Mouse (Mus musculus) hindbrain, postnatal 0 days (tissue): Measurements from ENCODE around the gene Heca. TPM values are rescaled to one million over a fixed set of nuclear protein-coding genes. Genes with fewer than 3 reads are reported as not detected.
A peak's percentile ranks its signal among the peaks of the same experiment; 100 is the strongest.

ENCODE experiments used
- ATAC-seq: fragments of 200-750 bp; cut with Nextera tagmentation; 2 replicates; pipeline ENCODE4 v1.8.0; 2017; ENCODE audit warnings: mild to moderate bottlenecking, moderate TSS enrichment, moderate library complexity
- DNase-seq: peaks from one replicate; pipeline ENCODE4 v3.0.0-alpha.2; 2015; ENCODE audit warnings: low spot score
- H3K27ac ChIP-seq: fragments of 300-500 bp; sonication (generic); 2 replicates; pipeline ENCODE4 v1.5.1; 2014; ENCODE audit warnings: mild to moderate bottlenecking
- H3K27me3 ChIP-seq: fragments of 300-500 bp; sonication (generic); 2 replicates; pipeline ENCODE4 v1.6.1; 2014; ENCODE audit warnings: low read length, mixed read lengths; ENCODE audit not compliant: insufficient read depth
- H3K36me3 ChIP-seq: fragments of 300-500 bp; sonication (generic); 2 replicates; pipeline ENCODE4 v1.6.1; 2014; ENCODE audit warnings: low read length, mixed read lengths; ENCODE audit not compliant: insufficient read depth
- H3K4me1 ChIP-seq: fragments of 300-500 bp; sonication (generic); 2 replicates; pipeline ENCODE4 v1.6.1; 2014; ENCODE audit warnings: antibody characterized with exemption, low read length, mixed read lengths; ENCODE audit not compliant: insufficient read depth
- H3K4me2 ChIP-seq: fragments of 300-500 bp; sonication (generic); 2 replicates; pipeline ENCODE4 v1.6.1; 2014; ENCODE audit warnings: low read depth, mild to moderate bottlenecking, low read length, moderate library complexity, mixed read lengths
- H3K4me3 ChIP-seq: fragments of 300-500 bp; sonication (generic); 2 replicates; pipeline ENCODE4 v1.5.1; 2014; ENCODE audit warnings: low read length
- H3K9ac ChIP-seq: fragments of 300-500 bp; sonication (generic); replicated peaks from 2 replicates; pipeline ENCODE4 v1.6.1; 2014; ENCODE audit warnings: mild to moderate bottlenecking, low read length, moderate library complexity, mixed read lengths
- H3K9me3 ChIP-seq: fragments of 300-500 bp; sonication (generic); 2 replicates; pipeline ENCODE4 v1.6.1; 2016; ENCODE audit warnings: low read length, mixed read lengths
- CTCF ChIP-seq: IDR thresholded peaks from 2 replicates; pipeline ENCODE4 v1.5.1; 2016; ENCODE audit warnings: antibody characterized with exemption, control low read depth, low read depth
- WGBS: fragments of 180-500 bp; shearing (Covaris S2); extraction: QIAGEN DNeasy Blood & Tissue Kit; methylation state at CpG from one replicate; pipeline ENCODE4 v1.1.7; 2014; 5-methylcytosine and 5-hydroxymethylcytosine counted together
- polyA plus RNA-seq: library from polyadenylated mRNA; unstranded; fragments of >200 nt; fragmentation: Nextera tagmentation; extraction: Ambion mirVana; gene quantifications from 2 replicates; pipeline ENCODE4 v1.2.1, GENCODE M21; 2015
- total RNA-seq: library from RNA; depleted of rRNA; stranded (reverse); fragments of >200 nt; gene quantifications from 2 replicates; pipeline ENCODE4 v1.2.3, GENCODE M21; 2014

Heca gene
- total and polyA plus RNA-seq, 2 experiments from 2014 or later, result 5.1 to 32.4 TPM

DNA sequence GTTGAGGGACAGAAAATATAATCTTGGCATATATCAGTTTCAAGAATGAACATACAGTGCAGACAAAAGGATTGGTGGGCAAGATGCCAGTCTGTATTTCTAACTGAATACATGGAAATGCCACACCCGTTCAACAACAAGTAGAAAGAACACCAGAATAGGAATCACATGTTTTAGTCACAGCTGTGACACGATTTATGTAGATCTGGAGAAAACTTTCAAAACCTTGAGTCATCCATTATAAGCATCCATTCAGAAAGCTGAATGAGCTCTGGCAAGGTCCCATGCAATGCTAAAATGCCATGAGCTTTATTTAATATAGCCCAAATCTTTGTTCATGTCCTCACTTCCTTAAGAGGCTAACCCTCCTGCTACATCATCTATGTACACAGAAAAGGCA, 44.4 kb downstream of the Heca start:
- Histone ChIP-seq H3K4me3 (no peak overlapping the region), H3K27me3 (no peaks in the 10 kb centered on the region), H3K4me2 (no peak overlapping the region), H3K27ac (no peak overlapping the region), H3K9me3 (no peaks in the 10 kb centered on the region), H3K4me1 (no peaks in the 10 kb centered on the region), H3K9ac (no peak overlapping the region), H3K36me3 (peaks cover 13% of the 10 kb centered on the region; the same call in 1 of the 2 replicates)
- TF ChIP-seq CTCF, result no peak
- 90% methylated on average over 2 of the region's 2 CpGs for WGBS
- ATAC-seq (no peak), DNase-seq (no peak)

DNA sequence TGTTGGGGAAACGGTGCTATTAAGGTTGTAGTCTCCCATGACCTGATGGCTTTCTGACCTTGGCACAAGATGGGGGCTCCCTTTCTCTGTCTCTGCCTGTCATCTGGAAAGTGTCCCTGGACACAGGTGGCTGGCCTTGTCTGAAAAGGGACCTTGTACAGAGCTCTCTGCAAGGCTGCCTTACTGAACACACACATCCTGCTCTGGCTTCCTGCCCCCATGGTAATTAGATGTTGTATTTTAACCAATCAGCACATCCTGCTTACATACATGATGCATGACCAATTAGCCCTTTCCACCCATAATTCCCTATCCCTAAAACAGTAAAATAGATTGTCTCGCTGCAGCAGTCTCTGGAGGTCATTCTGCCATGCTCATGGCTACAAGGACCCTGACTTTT, 67.1 kb downstream of the Heca start:
- DNase-seq (no peak), ATAC-seq (no peak)
- H3K36me3 ChIP-seq, result no peaks in the 10 kb centered on the region
- WGBS, result 79% methylated on average over 2 of the region's 2 CpGs
- TF ChIP-seq CTCF, result no peak
- H3K9ac ChIP-seq, result no peak overlapping the region
- no peak overlapping the region for H3K4me3 ChIP-seq
- no peak overlapping the region for H3K4me2 ChIP-seq
- no peak overlapping the region for H3K27ac ChIP-seq
- no peaks in the 10 kb centered on the region for H3K4me1 ChIP-seq
- H3K9me3 ChIP-seq, result no peaks in the 10 kb centered on the region
- no peaks in the 10 kb centered on the region for H3K27me3 ChIP-seq

DNA sequence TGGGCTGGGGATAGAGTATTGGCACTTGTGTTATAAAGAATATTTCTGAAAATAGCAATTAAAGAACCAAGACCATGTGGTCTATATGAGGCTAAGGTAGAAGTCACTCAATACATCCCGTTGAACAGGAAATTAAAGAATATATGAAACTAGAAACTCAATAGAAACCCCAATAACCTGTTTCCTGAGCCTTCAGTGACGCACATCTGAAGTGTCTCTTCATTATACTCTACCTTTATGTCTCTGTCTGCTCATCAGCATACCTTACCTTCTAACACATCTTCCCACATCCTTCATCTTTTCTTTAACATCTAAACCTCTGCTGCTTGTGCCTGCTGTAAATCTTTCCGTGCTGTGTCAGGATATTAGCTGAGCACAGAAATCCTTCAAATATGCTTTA, 67.8 kb downstream of the Heca start:
- no peak overlapping the region for H3K4me2 ChIP-seq
- H3K27me3 ChIP-seq, result no peaks in the 10 kb centered on the region
- H3K36me3 ChIP-seq, result no peaks in the 10 kb centered on the region
- ATAC-seq (no peak), DNase-seq (no peak)
- no peak overlapping the region for H3K4me3 ChIP-seq
- H3K9ac ChIP-seq, result no peak overlapping the region
- no peak overlapping the region for H3K27ac ChIP-seq
- H3K9me3 ChIP-seq, result no peaks in the 10 kb centered on the region
- no peaks in the 10 kb centered on the region for H3K4me1 ChIP-seq
- no peak for TF ChIP-seq CTCF
- WGBS, result 98% methylated on average over 3 of the region's 3 CpGs

DNA sequence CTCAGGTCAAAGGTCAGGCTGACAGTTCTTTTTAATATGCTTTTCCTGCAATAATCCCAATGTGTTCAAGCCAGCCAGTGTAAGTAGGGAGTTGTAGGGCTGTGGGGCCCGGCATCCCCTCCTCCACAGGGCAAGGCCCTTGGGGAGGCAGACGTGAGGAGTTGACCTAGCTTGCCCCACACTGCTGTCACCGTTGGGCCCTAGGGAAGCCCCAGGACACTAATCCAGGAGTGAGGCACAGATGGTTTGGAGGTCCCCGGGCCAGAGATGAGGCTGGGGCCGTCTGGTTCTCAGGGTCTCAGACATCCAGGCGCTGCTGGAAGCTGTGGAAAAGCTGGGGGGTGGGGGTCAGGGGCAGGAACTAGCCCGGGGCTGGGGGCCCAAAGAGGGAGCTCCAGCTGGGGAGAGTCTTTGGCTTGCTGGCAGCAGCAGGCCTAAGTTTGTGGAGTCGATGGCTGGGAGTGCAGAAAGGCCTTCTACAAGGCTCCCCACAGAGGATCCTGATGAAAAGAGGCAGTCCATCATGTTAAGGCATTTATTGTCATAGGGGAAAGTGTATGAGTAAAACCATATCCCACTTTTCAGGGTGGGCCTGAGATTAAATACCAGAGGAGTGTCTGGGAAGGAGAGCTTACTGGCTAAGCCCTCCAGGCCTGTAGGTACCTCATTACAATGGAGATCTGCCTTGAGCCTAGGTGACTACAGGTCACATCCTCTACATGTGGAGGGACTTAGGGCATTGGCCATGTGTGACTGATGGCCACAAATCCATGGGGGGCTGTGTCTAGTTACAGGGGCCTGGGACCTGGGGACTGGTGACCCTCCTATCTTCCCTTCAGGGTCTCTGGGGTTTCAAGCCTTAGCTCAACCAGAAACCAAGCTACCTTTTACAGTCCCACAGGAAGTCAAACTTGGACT, 69.6 kb downstream of the Heca start:
- 30% methylated on average over 8 of the region's 8 CpGs for WGBS
- no peaks in the 10 kb centered on the region for H3K27me3 ChIP-seq
- ATAC-seq, result no peak; the same call in 1 of the 2 replicates
- no peaks in the 10 kb centered on the region for H3K36me3 ChIP-seq
- H3K27ac ChIP-seq, result no peak overlapping the region
- no peak overlapping the region for H3K4me2 ChIP-seq
- H3K9me3 ChIP-seq, result no peaks in the 10 kb centered on the region
- no peak for DNase-seq
- H3K4me3 ChIP-seq, result no peak overlapping the region
- no peak overlapping the region for H3K9ac ChIP-seq
- no peak for TF ChIP-seq CTCF
- H3K4me1 ChIP-seq, result no peaks in the 10 kb centered on the region

DNA sequence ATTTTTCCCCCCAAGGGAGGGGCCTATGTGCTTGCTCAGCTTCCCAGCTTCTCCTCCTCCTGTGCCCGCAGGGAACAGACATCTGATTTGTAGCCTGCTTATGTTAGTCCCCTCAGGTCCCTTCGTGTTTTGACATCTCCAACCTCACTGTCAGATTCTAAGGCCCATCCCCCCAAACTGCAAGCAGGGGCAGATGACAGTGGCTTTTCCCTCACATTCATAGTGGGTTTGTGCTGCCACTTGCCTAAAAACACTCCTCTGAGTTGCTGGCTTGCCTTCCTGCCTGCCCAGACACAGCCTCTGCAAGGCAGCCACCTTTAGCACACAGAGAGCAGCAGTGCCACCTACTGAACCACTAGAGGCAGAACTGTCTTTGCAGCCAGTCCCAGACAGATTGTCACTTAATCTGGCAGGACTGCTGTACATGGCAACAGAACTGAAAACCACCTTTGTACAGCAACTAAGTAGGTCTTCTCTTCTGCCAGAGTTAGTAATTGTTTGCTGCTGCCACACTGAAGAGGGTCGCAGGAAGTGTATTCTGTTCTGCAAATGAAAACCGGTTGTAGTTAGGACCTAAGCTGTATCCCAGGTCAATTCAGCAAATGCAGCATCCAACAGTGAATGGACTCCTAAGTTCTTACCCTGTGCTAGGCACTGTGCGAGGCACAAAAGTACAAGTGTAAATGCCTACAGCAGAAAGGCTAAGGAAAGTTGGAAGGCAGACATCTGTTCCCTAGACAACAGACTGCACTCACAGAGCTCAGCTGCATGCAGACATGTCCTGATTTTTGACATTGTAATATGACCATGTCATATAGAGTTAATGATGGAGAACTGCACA, 77.8 kb downstream of the Heca start:
- H3K9ac ChIP-seq, result no peak overlapping the region
- no peak overlapping the region for H3K27ac ChIP-seq
- peak; percentile 86 for DNase-seq
- ATAC-seq, result peak; percentile 96
- H3K4me2 ChIP-seq, result no peak overlapping the region
- peak; percentile 95 for TF ChIP-seq CTCF
- H3K4me3 ChIP-seq, result no peak overlapping the region
- no peaks in the 10 kb centered on the region for H3K36me3 ChIP-seq
- no peaks in the 10 kb centered on the region for H3K27me3 ChIP-seq
- no peaks in the 10 kb centered on the region for H3K9me3 ChIP-seq
- WGBS, result 15% methylated on average over 5 of the region's 5 CpGs
- H3K4me1 ChIP-seq, result no peaks in the 10 kb centered on the region

DNA sequence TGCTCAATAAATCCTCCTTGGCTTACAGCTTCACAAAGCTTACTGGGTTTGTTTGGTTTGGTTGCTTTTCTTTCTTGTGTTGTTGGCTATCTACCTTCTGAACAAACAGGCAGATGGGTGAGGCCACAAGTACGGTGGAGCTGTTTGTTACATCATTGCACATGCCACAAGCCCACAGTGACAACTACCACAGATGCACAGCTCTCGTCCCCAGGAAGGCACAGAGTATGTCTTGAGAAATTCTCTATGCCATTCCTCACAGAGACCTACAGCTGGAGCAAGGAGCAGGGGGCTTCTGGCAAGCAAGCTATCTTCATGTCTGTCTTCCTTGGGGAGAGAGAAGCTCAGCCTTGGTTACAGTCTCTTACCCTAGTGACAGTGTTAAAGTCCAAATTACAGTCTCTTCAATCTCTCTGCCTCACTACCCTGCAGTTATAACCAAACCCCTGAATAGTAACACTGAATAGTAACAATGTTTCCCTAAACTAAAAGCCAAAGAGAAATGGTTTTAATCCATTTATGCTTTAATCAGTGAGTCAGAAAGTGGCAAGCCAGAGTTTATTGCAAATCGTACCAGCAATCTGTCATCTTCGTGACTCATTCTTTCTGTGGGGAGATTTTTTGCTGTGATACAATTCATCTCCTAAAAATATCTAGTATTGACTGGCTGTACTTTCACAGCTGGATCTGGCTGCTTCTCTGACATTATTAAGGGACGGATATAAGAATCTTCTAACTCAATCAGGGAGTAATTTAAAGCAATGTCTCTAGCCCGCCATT, 87.0 kb downstream of the Heca start:
- WGBS, result 65% methylated on average over 6 of the region's 6 CpGs
- no peak for DNase-seq
- H3K9me3 ChIP-seq, result no peaks in the 10 kb centered on the region
- no peak overlapping the region for H3K27ac ChIP-seq
- no peak for ATAC-seq
- no peak for TF ChIP-seq CTCF
- no peaks in the 10 kb centered on the region for H3K4me1 ChIP-seq
- H3K36me3 ChIP-seq, result no peaks in the 10 kb centered on the region
- H3K27me3 ChIP-seq, result no peaks in the 10 kb centered on the region
- H3K4me2 ChIP-seq, result no peak overlapping the region
- H3K9ac ChIP-seq, result no peak overlapping the region
- H3K4me3 ChIP-seq, result no peak overlapping the region
